Mouse (Mus musculus): ENCODE results near the gene Rabl3.

Rabl3 gene

GRCm38 (mm10) chr16:37540776-37541175 lies 1.1 kb downstream of the Rabl3 start:
- in situ Hi-C loops (cut with MboI, MseI): loop anchor here (10.0 to 25.0 kb wide), 2 partner anchors 114 to 1453 kb away; partner anchors contain the start of gene Ndufb4

- in situ Hi-C loops (cut with MboI, MseI): loop anchor here (10.0 to 25.0 kb wide), 2 partner anchors 108 to 1459 kb away; partner anchors contain the start of gene Ndufb4
Observed at GRCm38 (mm10) chr16:37546312-37546711, 6.6 kb downstream of the Rabl3 start.

GRCm38 (mm10) chr16:37550266-37550665 lies 10.6 kb downstream of the Rabl3 start:
- in situ Hi-C loops (cut with MboI, MseI): no loop called here

GRCm38 (mm10) chr16:37550981-37551380 lies 11.3 kb downstream of the Rabl3 start:
- in situ Hi-C loops (cut with MboI, MseI): no loop called here

GRCm38 (mm10) chr16:37552824-37553223 lies 13.1 kb downstream of the Rabl3 start:
- in situ Hi-C loops (cut with MboI, MseI): no loop called here

- in situ Hi-C loops (cut with MboI, MseI): loop anchor here (5.0 kb wide), 1 partner anchor 85 kb away; no protein-coding TSS in a partner anchor
Observed at GRCm38 (mm10) chr16:37562414-37562813, 22.7 kb downstream of the Rabl3 start.

- in situ Hi-C loops (cut with MboI, MseI): loop anchor here (5.0 kb wide), 1 partner anchor 84 kb away; no protein-coding TSS in a partner anchor
Observed at GRCm38 (mm10) chr16:37562961-37563360, 23.3 kb downstream of the Rabl3 start.

GRCm38 (mm10) chr16:37565117-37565516 lies 25.4 kb downstream of the Rabl3 start:
- in situ Hi-C loops (cut with MboI, MseI): no loop called here

GRCm38 (mm10) chr16:37566107-37566506 lies 26.4 kb downstream of the Rabl3 start:
- in situ Hi-C loops (cut with MboI, MseI): no loop called here

GRCm38 (mm10) chr16:37567113-37568050 lies 27.7 kb downstream of the Rabl3 start:
- in situ Hi-C loops (cut with MboI, MseI): no loop called here

- in situ Hi-C loops (cut with MboI, MseI): no loop called here
Observed at GRCm38 (mm10) chr16:37571554-37571953, 31.9 kb downstream of the Rabl3 start.

- in situ Hi-C loops (cut with MboI, MseI): no loop called here
Observed at GRCm38 (mm10) chr16:37572117-37572754, 32.6 kb downstream of the Rabl3 start.

- in situ Hi-C loops (cut with MboI, MseI): no loop called here
Observed at GRCm38 (mm10) chr16:37573061-37573460, 33.4 kb downstream of the Rabl3 start.

GRCm38 (mm10) chr16:37575325-37575724 lies 35.6 kb downstream of the Rabl3 start:
- in situ Hi-C loops (cut with MboI, MseI): no loop called here

GRCm38 (mm10) chr16:37579591-37579990 lies 39.9 kb downstream of the Rabl3 start:
- in situ Hi-C loops (cut with MboI, MseI): no loop called here

GRCm38 (mm10) chr16:37579994-37580393 lies 40.3 kb downstream of the Rabl3 start, which contains the start of gene Hgd:
Hgd (plus strand) TSS chr16:37580153.
- in situ Hi-C loops (cut with MboI, MseI): loop anchor here (10.0 kb wide), 1 partner anchor 645 kb away; no protein-coding TSS in a partner anchor

- in situ Hi-C loops (cut with MboI, MseI): loop anchor here (10.0 kb wide), 1 partner anchor 644 kb away; no protein-coding TSS in a partner anchor
Observed at GRCm38 (mm10) chr16:37580651-37581050, 41.0 kb downstream of the Rabl3 start.

GRCm38 (mm10) chr16:37581901-37582300 lies 42.2 kb downstream of the Rabl3 start:
- in situ Hi-C loops (cut with MboI, MseI): loop anchor here (10.0 kb wide), 1 partner anchor 643 kb away; no protein-coding TSS in a partner anchor

GRCm38 (mm10) chr16:37583306-37583705 lies 43.6 kb downstream of the Rabl3 start:
- in situ Hi-C loops (cut with MboI, MseI): loop anchor here (10.0 kb wide), 1 partner anchor 641 kb away; no protein-coding TSS in a partner anchor

GRCm38 (mm10) chr16:37583801-37584200 lies 44.1 kb downstream of the Rabl3 start:
- in situ Hi-C loops (cut with MboI, MseI): loop anchor here (10.0 kb wide), 1 partner anchor 641 kb away; no protein-coding TSS in a partner anchor

GRCm38 (mm10) chr16:37584218-37585035 lies 44.7 kb downstream of the Rabl3 start:
- in situ Hi-C loops (cut with MboI, MseI): loop anchor here (10.0 kb wide), 1 partner anchor 640 kb away; no protein-coding TSS in a partner anchor
